Mouse (Mus musculus) gastrocnemius, adult 8-10 months (tissue): Measurements from ENCODE around the gene Bicdl2. TPM values are rescaled to one million over a fixed set of nuclear protein-coding genes. Genes with fewer than 3 reads are reported as not detected.

Experiments
- DNase-seq, 2 experiments: peaks; one replicate each; pipeline ENCODE4 v3.0.0; 2022; ENCODE audit warnings: low spot score in 2 of 2
- total RNA-seq, 4 experiments: library from RNA; stranded (reverse); gene quantifications; 2 replicates each; pipeline ENCODE4 v1.2.4; 2022

Bicdl2 gene
- total RNA-seq, 4 experiments from 2014 or later = not detected

- DNase-seq = peak; percentile 40 to 59
Observed at GRCm38 (mm10) chr17:23706212-23706611, 45.9 kb downstream of the Bicdl2 start.

- no peak for DNase-seq
Observed at GRCm38 (mm10) chr17:23717003-23717402, 56.7 kb downstream of the Bicdl2 start.

Other genes with a start within 250 kb of the Bicdl2 start
- gene Vmn2r117, start 180.8 kb upstream of the Bicdl2 start, total RNA-seq = not detected
- gene Zfp213, start 96.3 kb upstream of the Bicdl2 start, total RNA-seq = 1 to 10 TPM; 2.1 to 2.7 (median 2.2) TPM
- 1 to 10 TPM; 2.8 to 3.9 (median 3.2) TPM for gene Zfp13, start 61.0 kb upstream of the Bicdl2 start, total RNA-seq
- not detected for gene Zscan10, start 59.6 kb upstream of the Bicdl2 start, total RNA-seq
- gene Mmp25, start 15.2 kb upstream of the Bicdl2 start, total RNA-seq = not detected
- gene Hcfc1r1, start 13.1 kb downstream of the Bicdl2 start, total RNA-seq = 100 to 1,000 TPM; 108 to 127 (median 120) TPM
- gene Thoc6, start 13.4 kb downstream of the Bicdl2 start, total RNA-seq = 1 to 10 TPM; 6.7 to 7.9 (median 7.3) TPM
- gene Tnfrsf12a, start 17.0 kb downstream of the Bicdl2 start, total RNA-seq = 10 to 100 TPM; 26.6 to 49.4 (median 30.1) TPM
- not detected for gene Cldn6, start 18.7 kb downstream of the Bicdl2 start, total RNA-seq
- under 1 TPM in 1 of 4 experiments, not detected in 3; 0.36 TPM for gene Cldn9, start 23.5 kb downstream of the Bicdl2 start, total RNA-seq
- gene 1520401A03Rik, start 62.3 kb downstream of the Bicdl2 start, total RNA-seq = not detected
- gene Pkmyt1, start 65.8 kb downstream of the Bicdl2 start, total RNA-seq = under 1 TPM; 0.17 to 0.65 (median 0.40) TPM
- gene Paqr4, start 80.4 kb downstream of the Bicdl2 start, total RNA-seq = 1 to 10 TPM; 1.5 to 2.5 (median 1.9) TPM
- gene Kremen2, start 85.3 kb downstream of the Bicdl2 start, total RNA-seq = not detected
- 10 to 100 TPM; 48.7 to 63.8 (median 54.3) TPM for gene Flywch1, start 111.1 kb downstream of the Bicdl2 start, total RNA-seq
- gene Flywch2, start 125.6 kb downstream of the Bicdl2 start, total RNA-seq = not detected
- gene Srrm2, start 130.0 kb downstream of the Bicdl2 start, total RNA-seq = 100 to 1,000 TPM; 152 to 180 (median 170) TPM
- gene Elob, start 168.6 kb downstream of the Bicdl2 start, total RNA-seq = 100 to 1,000 TPM; 403 to 511 (median 426) TPM
- not detected for gene Prss33, start 175.6 kb downstream of the Bicdl2 start, total RNA-seq
- gene Prss32, start 183.3 kb downstream of the Bicdl2 start, total RNA-seq = not detected
- gene Prss41, start 183.7 kb downstream of the Bicdl2 start, total RNA-seq = under 1 TPM in 2 of 4 experiments, not detected in 2; 0.68 to 0.85 TPM
- gene Prss21, start 207.6 kb downstream of the Bicdl2 start, total RNA-seq = not detected
- not detected for gene Dcpp1, start 220.4 kb downstream of the Bicdl2 start, total RNA-seq
- gene Dcpp2, start 220.4 kb downstream of the Bicdl2 start, total RNA-seq = not detected